Mouse (Mus musculus) left cerebral cortex, adult 6 months (tissue): ENCODE measurements around the gene Zfp638. TPM values are rescaled to one million over a fixed set of nuclear protein-coding genes. Genes with fewer than 3 reads are reported as not detected.

Experiments used
- long read RNA-seq, 2 experiments: library from polyadenylated mRNA; unstranded; transcript quantifications; one replicate each; pipeline ENCODE4 v2.0.0; 2019 to 2020
- polyA plus RNA-seq: library from polyadenylated mRNA; unstranded; fragments of <200 nt; fragmentation: Nextera tagmentation; gene quantifications from 2 replicates; pipeline ENCODE4 v1.2.3, GENCODE M21; 2021

Zfp638 gene
- polyA plus RNA-seq = 25.1 and 30.1 TPM in 2 replicates
- long read RNA-seq, experiment 1, partial matches to known transcripts = 75 of 143 reads
- long read RNA-seq, experiment 1, other reads (novel, unspliced or antisense) = 63 of 143 reads
- long read RNA-seq, experiment 2, partial matches to known transcripts = 36 of 63 reads
- long read RNA-seq, experiment 2, other reads (novel, unspliced or antisense) = 17 of 63 reads

DNA sequence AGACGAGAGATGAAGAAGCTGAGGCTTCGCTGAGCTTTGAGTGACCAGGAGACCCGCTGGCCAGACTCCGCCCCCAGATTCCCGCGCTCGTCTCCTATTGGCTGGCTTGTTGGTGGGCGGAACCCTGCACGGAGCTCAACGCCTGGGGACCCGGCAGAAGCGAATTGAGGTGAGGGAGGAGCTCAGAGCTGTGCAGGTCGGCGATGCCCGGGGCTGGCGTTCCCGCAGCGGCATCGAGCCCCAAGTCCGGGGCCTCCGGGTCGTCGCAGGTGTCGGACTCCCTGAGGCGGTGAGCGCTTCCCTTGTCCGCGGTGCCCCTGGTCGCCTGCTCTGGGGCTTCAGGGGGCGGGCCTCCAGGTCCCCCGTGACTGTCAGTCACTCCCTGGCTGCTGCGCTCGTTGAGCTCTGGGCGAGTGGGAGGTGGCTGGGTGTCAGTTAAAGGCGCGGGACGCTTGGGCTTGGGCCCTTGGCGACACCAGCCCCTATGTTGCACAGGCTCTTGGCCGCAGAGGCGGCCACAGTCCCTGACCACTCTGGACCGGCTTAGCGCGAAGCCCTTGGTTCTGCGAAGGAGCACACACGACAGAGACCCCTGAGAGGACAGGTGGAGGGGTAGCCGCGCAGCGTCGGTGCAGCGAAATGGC lies at the start of gene Zfp638:
Zfp638 (plus strand) TSS at position 156 of the 644 bp plus-strand sequence.

GRCm38 (mm10) chr6:83831606-83832123 lies 35.2 kb upstream of the Zfp638 start, which contains the start of gene Paip2b:
Gene Paip2b, minus strand, starts transcription at chr6:83831741.

DNA sequence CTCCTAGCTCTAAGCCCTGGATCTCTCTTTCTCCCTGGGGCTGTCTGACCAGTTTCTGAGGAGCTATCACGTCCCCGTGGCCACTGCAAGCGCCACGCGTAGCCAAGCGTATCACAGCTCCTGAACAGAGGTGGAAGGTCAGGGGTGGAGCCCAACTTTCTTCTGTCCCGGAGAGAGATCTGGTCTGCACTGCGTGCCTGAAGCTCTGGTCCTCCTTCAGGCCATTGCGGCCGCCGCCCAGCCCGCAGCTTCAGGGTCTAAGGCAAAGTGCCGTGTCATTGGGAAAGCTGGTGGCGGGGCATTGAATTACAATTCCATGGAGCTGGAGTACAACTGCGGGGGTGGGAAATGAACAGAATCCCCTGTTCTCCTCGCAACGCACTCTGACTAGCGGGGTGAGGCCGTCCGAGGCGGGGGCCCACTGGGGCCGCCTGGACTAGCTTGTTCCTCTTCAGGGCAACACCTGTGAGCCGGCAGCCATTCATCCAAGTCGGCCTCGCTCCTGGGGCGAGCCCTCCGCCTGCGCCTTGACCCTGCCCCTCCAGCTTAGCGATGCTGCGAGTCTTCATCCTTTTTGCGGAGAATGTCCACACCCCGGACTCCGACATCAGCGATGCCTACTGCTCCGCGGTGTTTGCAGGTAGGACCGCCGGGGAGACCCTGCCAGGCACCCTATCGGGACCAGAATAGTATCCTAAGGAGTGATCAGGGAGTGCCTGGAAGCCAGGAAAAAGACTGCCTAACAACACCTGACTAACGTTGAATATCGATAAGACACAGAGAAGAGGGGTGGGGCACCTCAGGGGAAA lies 141.7 kb downstream of the Zfp638 start, which contains the start of gene Dysf:
Dysf (plus strand) TSS at position 228 of the 809 bp plus-strand sequence.

Other genes with a start within 250 kb of the Zfp638 start
- gene Clec4f, start 210.9 kb upstream of the Zfp638 start, polyA plus RNA-seq = not detected in 2 replicates
- gene Cd207, start 189.3 kb upstream of the Zfp638 start, polyA plus RNA-seq = not detected in 2 replicates
- not detected in 2 replicates for gene Vax2, start 155.8 kb upstream of the Zfp638 start, polyA plus RNA-seq
- gene Atp6v1b1, start 124.1 kb upstream of the Zfp638 start, polyA plus RNA-seq = not detected in 2 replicates
- not detected in 2 replicates for gene Ankrd53, start 104.5 kb upstream of the Zfp638 start, polyA plus RNA-seq
- 54.2 and 59.3 TPM in 2 replicates for gene Tex261, start 91.3 kb upstream of the Zfp638 start, polyA plus RNA-seq
- 81.0 and 103 TPM in 2 replicates for gene Nagk, start 72.1 kb upstream of the Zfp638 start, polyA plus RNA-seq
- gene Paip2b, start 35.4 kb upstream of the Zfp638 start, polyA plus RNA-seq = 14.1 and 15.3 TPM in 2 replicates
- 1.4 and 1.5 TPM in 2 replicates for gene Dysf, start 141.5 kb downstream of the Zfp638 start, polyA plus RNA-seq